Comparison of ENCODE assay signal across 8 mouse cellular contexts in genomic region chr4:40269430-40270032, GRCm38 (mm10). TPM values are rescaled to one million over a fixed set of nuclear protein-coding genes. Genes with fewer than 3 reads are reported as not detected.
A peak's percentile ranks its signal among the peaks of the same experiment; 100 is the strongest.
DNase-seq lines count a peak whose midpoint lies in the region; ATAC-seq and TF ChIP-seq lines count a peak whose summit lies in the region.

Gene Smim27, plus strand, starts transcription at chr4:40269579.
Gene Topors, minus strand, starts transcription at chr4:40269850.

- TF ChIP-seq EP300 in ES-Bruce4 (IDR thresholded peaks at IDR 0.05; ENCODE audit: insufficient read depth, low read depth, low read length) = peak; percentile 76; the same call in 1 of the 2 replicates
- TF ChIP-seq EP300 in liver, postnatal 0 days (IDR thresholded peaks at IDR 0.05; ENCODE audit: low read depth) = peak; percentile 29; the same call in 1 of the 2 replicates

- H3K27me3 ChIP-seq in ES-Bruce4 (ENCODE audit: control insufficient read depth, insufficient read depth, low read length, poor library complexity, severe bottlenecking) = no peaks in the 10 kb centered on the region
- H3K27me3 ChIP-seq in forebrain, embryonic 13.5 days = no peaks in the 10 kb centered on the region
- no peaks in the 10 kb centered on the region for H3K27me3 ChIP-seq in liver, postnatal 0 days (ENCODE audit: insufficient read depth, low read length)
- no peaks in the 10 kb centered on the region for H3K27me3 ChIP-seq in neural tube, embryonic 14.5 days (ENCODE audit: control insufficient read depth, insufficient read depth, low read length)

- peak within 1 kb of the TSS; percentile 96 for H3K4me3 ChIP-seq in ES-Bruce4 (ENCODE audit: low read depth, low read length)
- peak within 1 kb of the TSS; percentile 71 for H3K4me3 ChIP-seq in forebrain, embryonic 13.5 days
- H3K4me3 ChIP-seq in liver, postnatal 0 days (ENCODE audit: low read depth, low read length) = peak within 1 kb of the TSS; percentile 96
- H3K4me3 ChIP-seq in neural tube, embryonic 14.5 days (ENCODE audit: low read depth, low read length) = peak within 1 kb of the TSS; percentile 66

- no peaks in the 10 kb centered on the region for H3K4me1 ChIP-seq in ES-Bruce4 (ENCODE audit: control insufficient read depth, insufficient read depth, low read length)
- H3K4me1 ChIP-seq in forebrain, embryonic 13.5 days = peaks cover 31% of the 10 kb centered on the region
- H3K4me1 ChIP-seq in liver, postnatal 0 days (ENCODE audit: insufficient read depth) = peaks cover 26% of the 10 kb centered on the region
- peaks cover 14% of the 10 kb centered on the region for H3K4me1 ChIP-seq in neural tube, embryonic 14.5 days (ENCODE audit: control insufficient read depth, insufficient read depth, low read length)

- peak; percentile 98 for DNase-seq in heart, postnatal 10 days
- DNase-seq in large intestine, adult 2 months (ENCODE audit: low read depth, low spot score) = peak; percentile 94
- peak; percentile 96 for DNase-seq in liver, postnatal 0 days
- DNase-seq in testis, postnatal 10 days (ENCODE audit: low spot score) = peak; percentile 94

- H3K36me3 ChIP-seq in ES-Bruce4 (ENCODE audit: control insufficient read depth, insufficient read depth, low read length, poor library complexity, severe bottlenecking) = peaks cover 21% of the 10 kb centered on the region
- peaks cover 40% of the 10 kb centered on the region for H3K36me3 ChIP-seq in forebrain, embryonic 13.5 days (ENCODE audit: poor library complexity, severe bottlenecking)
- H3K36me3 ChIP-seq in liver, postnatal 0 days (replicated peaks; ENCODE audit: insufficient read depth, low read length) = peaks cover 26% of the 10 kb centered on the region
- H3K36me3 ChIP-seq in neural tube, embryonic 14.5 days (ENCODE audit: control insufficient read depth, insufficient read depth, low read length) = no peaks in the 10 kb centered on the region

- peak; percentile 95 for ATAC-seq in cerebellum, adult (ENCODE audit: insufficient number of reproducible peaks, low FRiP score, low TSS enrichment)
- ATAC-seq in forebrain, embryonic 13.5 days = peak; percentile 95
- ATAC-seq in liver, postnatal 0 days = peak; percentile 94
- ATAC-seq in neural tube, embryonic 14.5 days (ENCODE audit: low read depth) = peak; percentile 95

- intact Hi-C loops in heart, postnatal 10 days (cut with DNase I) = loop anchor here (1.0 kb wide), 1 partner anchor 30 kb away; the partner anchor contains the start of gene Ddx58

- H3K27ac ChIP-seq in ES-Bruce4 (ENCODE audit: insufficient read depth, low read length) = peak within 1 kb of the TSS; percentile 93
- peak within 1 kb of the TSS; percentile 92 for H3K27ac ChIP-seq in forebrain, embryonic 13.5 days
- H3K27ac ChIP-seq in liver, postnatal 0 days (ENCODE audit: low read depth) = peak within 1 kb of the TSS; percentile 100
- peak within 1 kb of the TSS; percentile 87 for H3K27ac ChIP-seq in neural tube, embryonic 14.5 days (ENCODE audit: low read depth, low read length)

- peak within 1 kb of the TSS; percentile 81 for H3K4me2 ChIP-seq in forebrain, embryonic 13.5 days
- peak within 1 kb of the TSS; percentile 86 for H3K4me2 ChIP-seq in liver, postnatal 0 days (ENCODE audit: low read depth, low read length)
- H3K4me2 ChIP-seq in neural tube, embryonic 14.5 days (ENCODE audit: low read depth, low read length) = peak within 1 kb of the TSS; percentile 81

- peak within 1 kb of the TSS; percentile 98 for H3K9ac ChIP-seq in ES-Bruce4 (ENCODE audit: low read depth, poor library complexity, severe bottlenecking)
- peak within 1 kb of the TSS; percentile 81 for H3K9ac ChIP-seq in forebrain, embryonic 13.5 days
- H3K9ac ChIP-seq in liver, postnatal 0 days (replicated peaks) = peak within 1 kb of the TSS; percentile 84
- peak within 1 kb of the TSS; percentile 82 for H3K9ac ChIP-seq in neural tube, embryonic 14.5 days (replicated peaks; ENCODE audit: low read depth, low read length)

- H3K9me3 ChIP-seq in ES-Bruce4 (replicated peaks; ENCODE audit: control insufficient read depth, insufficient read depth, low read length, poor library complexity, severe bottlenecking) = no peaks in the 10 kb centered on the region
- no peaks in the 10 kb centered on the region for H3K9me3 ChIP-seq in forebrain, embryonic 13.5 days (replicated peaks)
- no peaks in the 10 kb centered on the region for H3K9me3 ChIP-seq in liver, postnatal 0 days (ENCODE audit: low read length)
- no peaks in the 10 kb centered on the region for H3K9me3 ChIP-seq in neural tube, embryonic 14.5 days (ENCODE audit: control insufficient read depth, low read length)

- WGBS in forebrain, embryonic 13.5 days = under 1% methylated on average over 38 of the region's 38 CpGs
- WGBS in large intestine, adult 2 months = under 1% methylated on average over 38 of the region's 38 CpGs
- under 1% methylated on average over 38 of the region's 38 CpGs for WGBS in liver, postnatal 0 days (ENCODE audit: insufficient replicate concordance)
- WGBS in neural tube, embryonic 14.5 days = under 1% methylated on average over 38 of the region's 38 CpGs

- peak; percentile 94 for TF ChIP-seq POLR2A in ES-Bruce4 (IDR thresholded peaks at IDR 0.05; ENCODE audit: insufficient read depth, low read length)

- no peak for TF ChIP-seq CTCF in ES-Bruce4 (IDR thresholded peaks at IDR 0.05; ENCODE audit: low read depth, low read length)
- no peak for TF ChIP-seq CTCF in liver, postnatal 0 days (IDR thresholded peaks at IDR 0.05; ENCODE audit: low read depth)

RNA-seq across cellular contexts. Expression of gene Smim27, which starts in this region (rescaled TPM):
- 4.4 and 4.5 TPM in 2 replicates for polyA plus RNA-seq in ES-Bruce4 (2011; ENCODE audit: insufficient read depth, insufficient read length, low read depth, missing spikeins)
- polyA plus RNA-seq in forebrain, embryonic 13.5 days (2015; fragmentation: Nextera tagmentation; extraction: Ambion mirVana) = 31.6 and 32.4 TPM in 2 replicates
- total RNA-seq in heart, postnatal 10 days (2021) = 10 to 100 TPM; 34.2 to 34.7 TPM
- polyA plus RNA-seq in large intestine, adult 2 months (2012; rRNA removed) = 9.0 and 10.6 TPM in 2 replicates
- polyA plus RNA-seq in liver, postnatal 0 days (2015; fragmentation: Nextera tagmentation; extraction: Ambion mirVana) = 35.8 and 39.2 TPM in 2 replicates
- 13.0 TPM in 2 replicates for polyA plus RNA-seq in neural tube, embryonic 14.5 days (2014; fragmentation: Nextera tagmentation; extraction: Ambion mirVana)

RNA-seq across cellular contexts. Expression of gene Topors, which starts in this region (rescaled TPM):
- 62.2 and 66.3 TPM in 2 replicates for polyA plus RNA-seq in ES-Bruce4 (2011; ENCODE audit: insufficient read depth, insufficient read length, low read depth, missing spikeins)
- polyA plus RNA-seq in forebrain, embryonic 13.5 days (2015; fragmentation: Nextera tagmentation; extraction: Ambion mirVana) = 41.1 and 41.6 TPM in 2 replicates
- 10 to 100 TPM; 15.7 to 18.1 TPM for total RNA-seq in heart, postnatal 10 days (2021)
- 2.8 and 4.2 TPM in 2 replicates for polyA plus RNA-seq in large intestine, adult 2 months (2012; rRNA removed)
- polyA plus RNA-seq in liver, postnatal 0 days (2015; fragmentation: Nextera tagmentation; extraction: Ambion mirVana) = 10.4 and 12.0 TPM in 2 replicates
- polyA plus RNA-seq in neural tube, embryonic 14.5 days (2014; fragmentation: Nextera tagmentation; extraction: Ambion mirVana) = 30.7 and 36.9 TPM in 2 replicates

Comparison
In these comparisons a context has a peak if more than half of its experiments do, and no peak if none do; other contexts are left out.
1. Peak in every context shown above with its lines: DNase-seq, ATAC-seq, H3K4me3 ChIP-seq and H3K27ac ChIP-seq.